Mouse (Mus musculus) heart, embryonic 11.5 days (tissue): ENCODE data around the gene Mybbp1a. TPM values are rescaled to one million over a fixed set of nuclear protein-coding genes. Genes with fewer than 3 reads are reported as not detected.
A peak's percentile ranks its signal among the peaks of the same experiment; 100 is the strongest.
"Not testable (repeated sequence)": the region's sequence is repeated elsewhere in the genome, so short reads cannot be mapped to it uniquely, and the experiment has no call there.

Experiments
- ATAC-seq: fragments of 200-750 bp; cut with Nextera tagmentation; replicated peaks from 2 replicates; pipeline ENCODE4 v1.8.0; 2017; ENCODE audit warnings: moderate library complexity; ENCODE audit not compliant: insufficient number of reproducible peaks, low FRiP score, low TSS enrichment
- H3K27ac ChIP-seq: fragments of 300-500 bp; sonication (generic); 2 replicates; pipeline ENCODE4 v1.5.1; 2014; ENCODE audit warnings: mild to moderate bottlenecking, low read depth, low read length
- H3K27me3 ChIP-seq: fragments of 300-500 bp; sonication (generic); 2 replicates; pipeline ENCODE4 v1.6.1; 2014; ENCODE audit warnings: mild to moderate bottlenecking, low read length, mixed read lengths; ENCODE audit not compliant: control insufficient read depth, insufficient read depth
- H3K36me3 ChIP-seq: fragments of 300-500 bp; sonication (generic); 2 replicates; pipeline ENCODE4 v1.6.1; 2014; ENCODE audit warnings: mild to moderate bottlenecking, low read length, moderate library complexity, mixed read lengths; ENCODE audit not compliant: control insufficient read depth, insufficient read depth
- H3K4me1 ChIP-seq: fragments of 300-500 bp; sonication (generic); 2 replicates; pipeline ENCODE4 v1.6.1; 2014; ENCODE audit warnings: low read length; ENCODE audit not compliant: control insufficient read depth, insufficient read depth
- H3K4me2 ChIP-seq: fragments of 300-500 bp; sonication (generic); 2 replicates; pipeline ENCODE4 v1.6.1; 2014; ENCODE audit warnings: mild to moderate bottlenecking, moderate library complexity
- H3K4me3 ChIP-seq: fragments of 300-500 bp; sonication (generic); 2 replicates; pipeline ENCODE4 v1.5.1; 2014; ENCODE audit warnings: low read depth, low read length
- H3K9ac ChIP-seq: fragments of 300-500 bp; sonication (generic); 2 replicates; pipeline ENCODE4 v1.6.1; 2014; ENCODE audit warnings: mild to moderate bottlenecking, low read depth, low read length, moderate library complexity
- H3K9me3 ChIP-seq: fragments of 300-500 bp; sonication (generic); replicated peaks from 2 replicates; pipeline ENCODE4 v1.6.1; 2016; ENCODE audit warnings: low read length; ENCODE audit not compliant: control insufficient read depth
- WGBS: fragments of 180-500 bp; shearing (Covaris S2); extraction: QIAGEN DNeasy Blood & Tissue Kit; methylation state at CpG from one replicate; pipeline ENCODE4 v1.1.7; 2014; ENCODE audit not compliant: insufficient replicate concordance; 5-methylcytosine and 5-hydroxymethylcytosine counted together
- polyA plus RNA-seq: library from polyadenylated mRNA; unstranded; fragments of >200 nt; fragmentation: Nextera tagmentation; extraction: Ambion mirVana; gene quantifications from 2 replicates; pipeline ENCODE4 v1.2.1, GENCODE M21; 2014

The Mybbp1a gene
- polyA plus RNA-seq, 1 experiment from 2014 or later: 93.8 TPM

GRCm38 (mm10) chr11:72428694-72429093 is 12.5 kb upstream of the Mybbp1a start:
- Histone ChIP-seq H3K4me2 (peak overlapping the region; percentile 27; the same call in 1 of the 2 replicates), H3K4me3 (no peak overlapping the region), H3K27me3 (no peaks in the 10 kb centered on the region), H3K4me1 (no peaks in the 10 kb centered on the region), H3K27ac (no peak overlapping the region), H3K9me3 (no peaks in the 10 kb centered on the region), H3K9ac (no peak overlapping the region), H3K36me3 (no peaks in the 10 kb centered on the region)
- peak; percentile 65; the same call in 1 of the 2 replicates for ATAC-seq
- 0% methylated on average over 5 of the region's 5 CpGs for WGBS

GRCm38 (mm10) chr11:72429288-72429690 is 11.9 kb upstream of the Mybbp1a start:
- Histone ChIP-seq H3K4me2 (peak overlapping the region; percentile 46), H3K27ac (0 out of 2 replicates have a peak overlapping the region, but pooled peaks have one; percentile 22), H3K4me3 (0 out of 2 replicates have a peak overlapping the region, but pooled peaks have one; percentile 14)

GRCm38 (mm10) chr11:72430311-72431068 is 10.7 kb upstream of the Mybbp1a start:
- not testable (repeated sequence) for H3K9ac ChIP-seq, ATAC-seq, H3K27me3 ChIP-seq, H3K4me2 ChIP-seq, H3K4me3 ChIP-seq, H3K9me3 ChIP-seq, H3K36me3 ChIP-seq, H3K27ac ChIP-seq, H3K4me1 ChIP-seq
- WGBS: 62% methylated on average over 9 of the region's 9 CpGs

More at GRCm38 (mm10) chr11:72429288-72429690, 11.9 kb upstream of the Mybbp1a start:
- H3K36me3 ChIP-seq: no peaks in the 10 kb centered on the region
- whole genome bisulfite sequencing: 36% methylated on average over 7 of the region's 7 CpGs
- H3K27me3 ChIP-seq: no peaks in the 10 kb centered on the region
- no peak overlapping the region for H3K9ac ChIP-seq
- no peaks in the 10 kb centered on the region for H3K4me1 ChIP-seq
- no peaks in the 10 kb centered on the region for H3K9me3 ChIP-seq
- peak; percentile 82; the same call in 1 of the 2 replicates for ATAC-seq

GRCm38 (mm10) chr11:72434963-72435693 is 6.0 kb upstream of the Mybbp1a start, which contains the start of gene Ggt6:
Ggt6 (plus strand) TSS chr11:72435526.
- Histone ChIP-seq H3K36me3 (no peaks in the 10 kb centered on the region), H3K4me1 (no peaks in the 10 kb centered on the region), H3K9ac (no peak within 1 kb of the TSS), H3K27ac (no peak within 1 kb of the TSS), H3K4me3 (no peak within 1 kb of the TSS), H3K4me2 (no peak within 1 kb of the TSS), H3K9me3 (no peaks in the 10 kb centered on the region), H3K27me3 (no peaks in the 10 kb centered on the region)
- no peak for ATAC-seq
- whole genome bisulfite sequencing: 65% methylated on average over 11 of the region's 11 CpGs

GRCm38 (mm10) chr11:72435694-72436045 is 5.5 kb upstream of the Mybbp1a start:
- Histone ChIP-seq H3K4me1 (no peaks in the 10 kb centered on the region), H3K4me2 (no peak overlapping the region), H3K36me3 (no peaks in the 10 kb centered on the region), H3K9ac (no peak overlapping the region), H3K4me3 (no peak overlapping the region), H3K9me3 (no peaks in the 10 kb centered on the region), H3K27ac (no peak overlapping the region), H3K27me3 (no peaks in the 10 kb centered on the region)
- WGBS: 37% methylated on average over 2 of the region's 2 CpGs
- no peak for ATAC-seq

- Histone ChIP-seq H3K27ac (no peak overlapping the region), H3K27me3 (no peaks in the 10 kb centered on the region), H3K9ac (no peak overlapping the region), H3K4me1 (no peaks in the 10 kb centered on the region), H3K9me3 (no peaks in the 10 kb centered on the region), H3K36me3 (no peaks in the 10 kb centered on the region), H3K4me3 (no peak overlapping the region), H3K4me2 (no peak overlapping the region)
- WGBS: 72% methylated on average over 5 of the region's 5 CpGs
- no peak for ATAC-seq
These were observed 4.9 kb upstream of the Mybbp1a start for GRCm38 (mm10) chr11:72436271-72436670.

- H3K27ac ChIP-seq: no peak overlapping the region
- no peak overlapping the region for H3K4me2 ChIP-seq
- H3K9me3 ChIP-seq: no peaks in the 10 kb centered on the region
- ATAC-seq: no peak
- no peak overlapping the region for H3K9ac ChIP-seq
- WGBS: 79% methylated on average over 16 of the region's 16 CpGs
- no peaks in the 10 kb centered on the region for H3K36me3 ChIP-seq
- H3K4me1 ChIP-seq: peaks cover 2% of the 10 kb centered on the region
- no peak overlapping the region for H3K4me3 ChIP-seq
- no peaks in the 10 kb centered on the region for H3K27me3 ChIP-seq
These were observed 4.2 kb upstream of the Mybbp1a start for GRCm38 (mm10) chr11:72436756-72437650.

GRCm38 (mm10) chr11:72438411-72438810 is 2.7 kb upstream of the Mybbp1a start:
- ATAC-seq: no peak
- Histone ChIP-seq H3K27ac (no peak overlapping the region), H3K4me3 (no peak overlapping the region), H3K4me2 (no peak overlapping the region), H3K9ac (no peak overlapping the region), H3K9me3 (no peaks in the 10 kb centered on the region), H3K36me3 (peaks cover 5% of the 10 kb centered on the region), H3K27me3 (no peaks in the 10 kb centered on the region), H3K4me1 (peaks cover 9% of the 10 kb centered on the region)
- WGBS: 73% methylated on average over 4 of the region's 4 CpGs
